Mouse (Mus musculus) T-cell, adult 2 months (primary cell): ENCODE measurements around the gene 1700028P14Rik.
A peak's percentile ranks its signal among the peaks of the same experiment; 100 is the strongest.
"Not testable (repeated sequence)": the region's sequence is repeated elsewhere in the genome, so short reads cannot be mapped to it uniquely, and the experiment has no call there.

Source experiments
- DNase-seq: peaks from one replicate; pipeline ENCODE4 v3.0.0; 2022; ENCODE audit warnings: low spot score

1700028P14Rik gene

GRCm38 (mm10) chr19:23652644-23653043 is at the start of gene 1700028P14Rik:
1700028P14Rik (minus strand) TSS chr19:23652812.
- no peak for DNase-seq

- no peak for DNase-seq
These were observed 46.5 kb upstream of the 1700028P14Rik start for GRCm38 (mm10) chr19:23699131-23699530.

GRCm38 (mm10) chr19:23698366-23698765 is 45.8 kb upstream of the 1700028P14Rik start:
- no peak for DNase-seq

GRCm38 (mm10) chr19:23697861-23698260 is 45.2 kb upstream of the 1700028P14Rik start:
- DNase-seq, result no peak

- DNase-seq, result no peak
These were observed 41.7 kb upstream of the 1700028P14Rik start for GRCm38 (mm10) chr19:23694344-23694743.

- no peak for DNase-seq
These were observed 35.9 kb upstream of the 1700028P14Rik start for GRCm38 (mm10) chr19:23688421-23688946.

- peak; percentile 87 for DNase-seq
These were observed 34.8 kb upstream of the 1700028P14Rik start, which contains the start of gene Ptar1 for GRCm38 (mm10) chr19:23687296-23688021. Ptar1 (plus strand) TSS chr19:23687429.

- no peak for DNase-seq
These were observed 34.3 kb upstream of the 1700028P14Rik start for GRCm38 (mm10) chr19:23686962-23687295.

- not testable (repeated sequence) for DNase-seq
These were observed 23.0 kb upstream of the 1700028P14Rik start for GRCm38 (mm10) chr19:23675656-23676055.

- no peak for DNase-seq
These were observed 20.4 kb upstream of the 1700028P14Rik start for GRCm38 (mm10) chr19:23673021-23673420.

GRCm38 (mm10) chr19:23668142-23668655 is 15.6 kb upstream of the 1700028P14Rik start:
- DNase-seq, result no peak

GRCm38 (mm10) chr19:23664083-23664482 is 11.5 kb upstream of the 1700028P14Rik start:
- no peak for DNase-seq

- no peak for DNase-seq
These were observed 5.7 kb upstream of the 1700028P14Rik start for GRCm38 (mm10) chr19:23658350-23658749.

GRCm38 (mm10) chr19:23657261-23657932 is 4.8 kb upstream of the 1700028P14Rik start:
- no peak for DNase-seq

GRCm38 (mm10) chr19:23653154-23653553 is 542 bp upstream of the 1700028P14Rik start:
- DNase-seq, result no peak

- DNase-seq, result no peak
These were observed 5.3 kb downstream of the 1700028P14Rik start for GRCm38 (mm10) chr19:23647308-23647707.

GRCm38 (mm10) chr19:23645347-23645746 is 7.3 kb downstream of the 1700028P14Rik start:
- no peak for DNase-seq

- DNase-seq, result no peak
These were observed 8.8 kb downstream of the 1700028P14Rik start for GRCm38 (mm10) chr19:23643819-23644218.

- no peak for DNase-seq
These were observed 15.8 kb downstream of the 1700028P14Rik start for GRCm38 (mm10) chr19:23636786-23637185.

GRCm38 (mm10) chr19:23631611-23632492 is 20.8 kb downstream of the 1700028P14Rik start:
- no peak for DNase-seq

- DNase-seq, result no peak
These were observed 38.3 kb downstream of the 1700028P14Rik start for GRCm38 (mm10) chr19:23614268-23614667.

GRCm38 (mm10) chr19:23609724-23610123 is 42.9 kb downstream of the 1700028P14Rik start:
- no peak for DNase-seq
